Mouse (Mus musculus) hindlimb bud, embryonic 11.5 days (tissue): Measurements from ENCODE around the gene Tm4sf19.
A peak's percentile ranks its signal among the peaks of the same experiment; 100 is the strongest.
"Not testable (repeated sequence)": the region's sequence is repeated elsewhere in the genome, so short reads cannot be mapped to it uniquely, and the experiment has no call there.

Experiments used
- DNase-seq: peaks from one replicate; pipeline ENCODE4 v3.0.0-alpha.2; 2012; ENCODE audit warnings: low read depth, low spot score; ENCODE audit errors: extremely low spot score

The Tm4sf19 gene

DNA sequence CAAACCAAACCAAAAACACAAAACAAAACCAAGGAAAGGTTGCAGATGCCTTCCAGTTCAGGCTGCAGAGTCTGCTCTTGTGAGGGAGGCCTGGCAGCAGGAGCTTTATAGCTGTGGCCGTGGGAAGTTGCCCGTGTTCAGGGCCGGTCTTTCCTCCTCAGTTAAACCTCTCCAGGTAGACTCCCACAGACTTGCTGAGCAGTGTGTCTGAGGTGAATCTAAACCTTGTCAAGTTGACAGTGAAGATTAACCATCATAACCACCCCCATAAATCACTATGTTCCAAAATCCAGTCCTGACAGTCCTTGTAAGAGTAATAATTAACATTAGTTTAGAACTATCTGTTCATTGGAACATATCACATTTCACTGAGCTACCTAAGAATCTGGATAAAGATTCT is 27.2 kb downstream of the Tm4sf19 start:
- DNase-seq = no peak

DNA sequence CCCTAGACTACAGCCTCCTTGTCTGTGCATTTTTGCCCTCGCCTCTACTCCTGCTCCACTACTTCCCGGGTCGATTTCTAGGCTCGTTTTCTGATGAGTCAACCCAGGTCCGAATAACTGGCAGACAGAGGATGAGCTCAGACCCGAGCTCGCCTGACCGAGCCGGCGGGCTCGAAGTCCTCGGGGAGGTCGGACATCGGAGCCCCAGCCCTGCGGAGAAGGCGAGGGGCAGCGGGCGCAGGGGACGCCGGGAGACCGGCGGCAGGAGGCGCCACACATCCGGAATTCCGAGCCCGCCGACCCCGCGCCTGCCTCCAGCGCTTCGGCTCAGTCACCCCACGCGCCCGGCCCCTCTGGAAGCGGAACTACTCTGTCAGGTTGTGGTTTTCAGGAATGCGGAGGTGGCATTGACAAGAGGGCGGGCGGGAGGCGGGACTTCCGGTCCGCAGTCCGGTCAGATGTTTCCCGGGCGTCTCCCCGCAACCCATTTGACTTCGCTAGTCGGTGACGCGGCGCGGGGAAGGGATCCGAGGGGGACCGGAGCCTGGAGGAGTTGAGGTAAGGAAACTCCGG is 30.3 kb downstream of the Tm4sf19 start, which contains the start of gene Pcyt1a:
Gene Pcyt1a, plus strand, starts transcription at position 448 of the 573 bp plus-strand sequence.
- DNase-seq = no peak

DNA sequence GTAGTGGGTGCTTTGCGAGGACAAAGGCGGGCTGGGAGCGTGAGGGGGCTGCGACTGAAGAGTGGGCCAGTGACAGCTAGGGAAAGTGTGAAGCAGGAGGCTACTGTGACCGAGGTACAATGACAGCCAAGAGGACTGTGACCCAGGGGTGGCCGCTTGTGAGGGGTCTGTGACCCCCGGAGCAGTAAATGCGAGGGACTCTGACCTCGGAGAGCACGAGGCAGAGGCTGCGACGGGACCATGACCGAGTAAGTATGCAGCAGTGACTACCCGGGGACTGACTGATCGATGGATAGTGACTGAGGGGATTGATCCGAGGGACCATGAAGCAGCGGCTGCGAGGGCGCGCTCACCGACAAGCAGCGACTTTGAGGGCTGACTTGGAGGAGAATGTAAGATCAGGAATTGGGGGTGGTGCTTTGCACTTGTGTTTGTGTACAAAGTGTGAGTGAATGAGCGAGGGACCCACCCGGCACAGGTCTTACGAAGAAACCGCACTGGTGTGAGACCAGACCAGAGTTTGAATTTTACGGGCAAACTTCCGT is 30.8 kb downstream of the Tm4sf19 start:
- no peak for DNase-seq

DNA sequence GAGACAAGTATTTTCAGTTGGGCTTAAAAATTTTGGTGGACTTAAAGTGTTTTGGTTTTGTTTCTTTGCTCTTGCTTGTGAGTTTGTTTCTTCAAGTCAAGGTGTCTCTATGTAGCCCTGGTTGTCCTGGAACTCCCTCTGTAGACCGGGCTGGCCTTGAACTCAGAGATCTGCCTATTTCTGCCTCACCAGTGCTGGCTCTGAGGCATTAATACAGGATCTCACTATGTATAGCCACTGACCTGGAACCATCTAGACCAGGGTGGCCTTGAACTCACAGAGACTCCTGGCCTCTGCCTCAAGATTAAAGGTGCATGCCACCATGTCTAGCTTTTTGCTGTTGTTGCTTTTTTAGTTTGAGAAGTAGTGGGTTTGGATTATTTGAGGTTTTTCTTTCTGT is 31.6 kb downstream of the Tm4sf19 start:
- DNase-seq = no peak

DNA sequence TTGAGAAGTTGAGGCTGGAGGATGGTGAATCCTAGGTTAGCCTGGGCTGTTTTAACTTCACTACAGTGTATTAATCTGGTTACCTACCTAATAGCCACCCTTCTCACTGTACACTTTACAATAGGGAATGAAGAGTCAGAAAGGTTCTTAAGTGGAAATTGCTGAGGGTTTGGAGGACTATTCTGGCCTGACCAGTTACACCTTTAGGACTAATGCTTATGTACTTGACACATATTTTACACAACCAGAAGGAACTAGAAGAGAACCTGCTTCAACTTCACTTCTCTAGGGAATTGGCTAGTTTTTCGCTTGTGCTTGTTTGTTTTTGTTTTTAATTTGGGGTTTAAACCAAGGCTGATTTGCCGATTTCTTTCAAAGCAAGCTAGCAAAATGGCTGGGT is 32.8 kb downstream of the Tm4sf19 start:
- DNase-seq = no peak

DNA sequence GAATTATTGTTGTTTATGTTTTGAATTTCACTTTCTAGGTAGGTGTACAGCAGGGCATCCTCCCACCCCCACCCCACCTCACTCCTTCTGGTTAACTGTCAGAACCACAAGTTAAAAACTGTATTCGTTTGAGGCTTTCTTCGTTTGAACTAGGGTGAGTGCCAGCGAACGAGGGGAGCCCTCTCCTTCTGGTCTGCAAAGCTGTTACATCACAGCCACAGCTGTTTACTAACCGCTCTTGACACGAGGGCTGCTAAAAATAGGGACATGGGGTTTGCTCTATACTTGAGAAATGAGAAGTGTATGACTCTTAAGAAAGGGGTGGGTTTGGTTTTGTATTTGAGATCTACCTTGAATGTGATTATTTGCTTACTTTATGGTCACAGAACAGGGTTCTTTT is 33.8 kb downstream of the Tm4sf19 start:
- DNase-seq = no peak

DNA sequence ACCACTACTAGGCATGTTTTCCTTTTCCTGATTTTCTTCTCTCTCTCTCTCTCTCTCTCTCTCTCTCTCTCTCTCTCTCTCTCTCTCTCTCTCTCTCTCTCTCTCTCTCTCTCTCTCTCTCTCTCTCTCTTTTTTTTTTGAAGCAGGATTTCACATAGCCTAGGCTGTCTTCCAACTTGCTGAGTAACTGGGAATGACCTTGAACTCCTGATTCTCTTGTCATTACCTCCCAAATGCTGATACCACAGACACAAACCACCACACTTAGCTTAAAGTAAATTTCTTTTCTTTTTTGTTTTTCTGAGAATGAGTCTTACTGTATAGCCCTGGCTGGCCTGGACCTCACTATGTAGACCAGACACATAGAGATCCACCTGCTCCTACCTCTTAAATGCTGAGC is 34.4 kb downstream of the Tm4sf19 start:
- DNase-seq = no peak

DNA sequence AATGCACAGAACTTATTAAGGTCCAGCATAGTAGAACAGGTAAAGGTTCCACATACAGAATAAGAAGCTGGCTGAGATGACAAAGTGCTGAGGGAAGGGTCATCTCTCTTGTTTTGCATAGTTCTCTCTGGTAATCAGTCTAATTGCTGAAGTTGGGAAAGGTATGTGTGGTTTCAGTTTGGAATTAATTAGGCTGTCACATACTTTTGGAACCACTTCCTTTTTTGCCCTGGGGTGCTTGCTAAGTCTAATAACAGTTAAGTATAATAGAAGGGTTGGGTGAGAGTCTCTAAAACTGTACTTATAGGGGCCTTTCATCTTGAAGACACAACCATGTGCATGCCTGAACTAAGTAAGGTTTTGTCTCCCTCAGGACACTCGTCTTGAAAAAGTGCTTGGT is 36.4 kb downstream of the Tm4sf19 start:
- DNase-seq = no peak

DNA sequence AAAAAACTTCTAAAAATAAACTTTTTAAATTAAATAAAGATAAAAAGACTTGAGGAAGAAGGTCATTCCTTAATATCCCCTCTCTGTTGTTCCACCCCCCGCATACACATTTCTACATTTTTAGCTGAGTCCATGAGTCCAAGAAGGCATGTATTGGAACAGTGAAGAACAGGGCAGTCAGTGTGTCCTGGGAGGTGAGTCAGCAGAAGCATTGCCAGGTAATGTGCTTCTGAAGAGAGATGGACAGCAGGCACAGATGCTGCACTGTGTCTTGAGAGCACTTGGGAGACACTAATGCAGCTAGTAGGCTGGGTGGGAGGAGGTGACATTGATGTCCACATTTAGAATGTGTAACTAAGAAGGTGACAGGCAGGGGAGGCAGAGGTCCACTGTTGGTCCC is 37.0 kb downstream of the Tm4sf19 start:
- no peak for DNase-seq

DNA sequence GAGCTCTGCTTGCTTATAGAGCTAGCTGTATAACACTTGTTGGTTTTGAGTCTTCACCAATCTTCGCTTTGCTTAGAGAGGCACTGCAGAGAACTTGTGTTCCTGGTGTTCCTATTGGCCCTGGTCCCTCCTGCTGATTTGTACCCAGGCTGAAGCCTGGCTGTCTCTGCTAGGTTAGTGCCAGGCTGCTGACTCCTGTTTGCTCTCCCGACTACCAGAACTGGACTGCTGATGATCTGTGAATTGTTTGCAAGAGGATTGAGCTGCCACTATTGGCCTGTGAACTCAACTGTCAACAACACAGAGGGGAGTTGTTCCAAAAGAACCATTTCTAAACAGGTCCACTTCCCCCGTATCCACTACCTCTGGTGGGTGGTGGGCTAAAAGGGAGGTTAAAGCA is 41.1 kb downstream of the Tm4sf19 start:
- DNase-seq = no peak

DNA sequence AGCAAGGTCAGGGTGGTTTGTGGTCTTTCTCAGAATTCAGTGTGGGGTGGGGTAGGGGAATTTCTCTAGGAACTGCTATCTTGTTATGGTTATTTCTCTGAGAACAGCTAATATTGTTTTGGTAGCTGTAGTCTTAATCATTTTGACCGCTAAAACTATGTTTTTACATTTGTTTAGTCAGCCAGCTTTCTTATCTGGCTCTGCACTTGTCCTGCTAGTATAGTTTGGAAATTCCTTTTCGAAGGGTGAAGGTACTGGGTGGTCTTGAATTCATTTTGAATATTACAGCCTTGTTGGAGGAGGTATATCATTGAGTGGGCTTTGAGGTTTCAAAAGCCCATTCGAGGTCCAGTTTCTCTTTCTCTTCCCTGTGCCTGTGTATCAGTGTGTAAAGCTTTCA is 44.3 kb downstream of the Tm4sf19 start:
- not testable (repeated sequence) for DNase-seq

DNA sequence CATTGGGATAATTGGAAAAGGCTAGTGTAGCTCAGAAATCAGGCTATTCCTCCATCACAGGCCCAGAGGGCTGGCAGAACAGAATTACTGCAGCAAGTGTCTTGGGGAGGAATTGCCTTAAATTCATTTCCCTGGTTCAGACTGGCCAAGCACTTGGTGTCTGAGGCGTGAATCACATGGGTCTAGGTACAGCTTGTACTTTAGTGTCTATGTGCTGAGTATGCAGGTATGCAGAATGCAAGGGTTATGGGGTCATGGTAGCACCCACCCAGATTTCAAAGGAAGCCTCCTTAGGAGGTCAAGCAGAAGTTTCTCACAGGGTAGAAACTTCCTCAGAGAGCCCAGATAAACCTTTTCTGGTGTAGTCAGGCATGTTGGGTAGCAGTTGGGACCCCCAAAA is 45.3 kb downstream of the Tm4sf19 start:
- no peak for DNase-seq

DNA sequence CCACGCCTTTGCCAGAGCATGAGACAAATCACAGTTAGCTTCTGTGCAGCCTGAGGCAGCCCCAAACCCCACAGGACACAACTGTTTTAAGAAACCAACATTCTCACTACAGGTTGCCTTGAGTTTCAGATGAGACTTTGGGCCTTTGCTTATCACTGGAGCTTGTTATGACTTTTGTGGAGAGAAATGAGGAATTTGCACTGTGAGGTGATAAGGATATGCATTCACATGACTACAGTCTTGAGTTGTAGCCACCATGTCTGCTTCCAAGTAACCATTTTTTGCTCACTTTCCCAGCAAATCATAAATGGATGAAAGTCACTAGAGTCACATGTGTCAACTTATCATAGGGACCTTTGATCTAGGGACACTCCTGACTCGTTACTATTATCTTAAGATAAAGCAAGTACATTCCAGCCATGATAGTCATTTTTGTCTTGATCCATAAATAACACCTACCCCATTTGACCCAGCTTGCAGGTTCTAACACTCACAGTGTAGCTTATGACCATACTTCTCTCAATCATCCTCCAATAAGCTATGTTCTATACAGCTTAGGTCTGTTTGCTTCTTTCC is 46.3 kb downstream of the Tm4sf19 start:
- no peak for DNase-seq

DNA sequence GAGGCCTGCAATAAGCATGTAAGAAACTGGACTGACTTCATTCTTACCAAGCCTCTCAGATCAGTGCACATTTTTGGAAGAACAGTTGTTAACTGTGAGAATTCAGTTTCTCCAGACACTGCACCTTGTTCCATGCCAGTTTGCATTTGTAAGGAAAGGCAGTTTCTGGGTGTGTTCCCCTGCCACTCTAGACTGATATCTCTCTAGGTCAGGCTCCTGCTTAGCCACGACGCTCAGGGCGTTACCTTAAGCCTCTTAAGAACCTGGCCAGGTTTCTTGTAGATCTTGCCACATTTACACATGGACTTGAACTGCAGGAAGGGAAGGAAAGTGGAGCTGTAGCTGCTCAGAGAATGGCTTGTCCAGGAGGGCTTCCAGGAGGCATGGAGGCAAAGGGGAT is 49.4 kb downstream of the Tm4sf19 start:
- DNase-seq = no peak

DNA sequence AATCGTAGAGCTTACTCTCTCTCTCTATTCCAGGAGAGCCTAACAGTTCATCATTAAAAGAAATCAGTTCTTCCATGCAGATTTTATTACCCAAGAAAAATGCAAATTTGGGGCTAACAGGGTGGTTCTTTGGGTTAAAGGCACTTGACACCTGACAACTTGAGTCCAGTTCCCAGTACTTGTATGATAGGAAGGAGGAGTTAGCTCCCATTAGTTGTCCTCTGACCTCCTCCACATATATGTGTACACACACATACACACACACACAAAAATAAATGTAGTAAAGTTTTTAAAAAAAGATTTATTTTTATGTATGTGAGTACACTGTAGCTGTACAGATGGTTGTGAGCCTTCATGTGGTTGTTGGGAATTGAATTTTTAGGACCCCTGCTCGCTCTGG is 49.8 kb downstream of the Tm4sf19 start:
- no peak for DNase-seq

DNA sequence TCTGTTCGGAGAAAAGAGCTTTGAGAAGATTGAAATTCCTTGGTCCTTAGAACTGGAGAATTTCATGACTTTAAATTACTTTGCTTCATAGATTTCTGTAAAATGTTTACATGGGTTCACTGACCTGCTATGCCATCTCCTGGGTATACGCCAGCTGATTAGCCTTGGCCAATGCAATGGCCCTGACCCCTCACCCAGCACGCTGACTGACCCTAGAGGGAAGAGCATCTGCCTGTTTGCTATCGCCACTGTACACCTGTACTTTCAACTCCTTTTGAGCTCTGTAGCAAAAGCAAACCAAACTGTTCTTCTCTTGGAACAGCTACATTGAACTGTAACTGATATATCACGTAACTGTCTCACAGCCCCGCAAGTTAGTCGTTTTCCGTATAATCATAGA is 52.8 kb downstream of the Tm4sf19 start:
- no peak for DNase-seq

DNA sequence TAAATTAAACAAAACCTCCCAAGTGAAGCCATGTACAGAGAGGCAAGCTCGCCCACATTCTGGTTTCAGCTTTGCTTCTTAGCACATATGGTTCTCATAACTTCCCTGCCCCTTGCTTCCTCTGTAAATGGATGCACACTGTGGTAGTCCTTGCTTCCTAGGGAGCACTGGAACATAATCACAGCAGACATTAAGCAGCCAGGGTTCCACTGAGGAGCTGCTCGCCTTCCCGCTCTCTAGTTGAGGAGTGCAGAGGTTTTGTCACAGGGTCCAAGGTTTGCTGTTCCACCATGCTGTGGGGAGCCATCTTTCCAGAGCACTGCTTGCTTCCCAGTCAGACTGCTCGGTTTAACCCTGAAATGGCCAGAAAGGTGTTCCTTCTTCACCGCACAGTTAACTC is 54.3 kb downstream of the Tm4sf19 start:
- DNase-seq = peak; percentile 22

DNA sequence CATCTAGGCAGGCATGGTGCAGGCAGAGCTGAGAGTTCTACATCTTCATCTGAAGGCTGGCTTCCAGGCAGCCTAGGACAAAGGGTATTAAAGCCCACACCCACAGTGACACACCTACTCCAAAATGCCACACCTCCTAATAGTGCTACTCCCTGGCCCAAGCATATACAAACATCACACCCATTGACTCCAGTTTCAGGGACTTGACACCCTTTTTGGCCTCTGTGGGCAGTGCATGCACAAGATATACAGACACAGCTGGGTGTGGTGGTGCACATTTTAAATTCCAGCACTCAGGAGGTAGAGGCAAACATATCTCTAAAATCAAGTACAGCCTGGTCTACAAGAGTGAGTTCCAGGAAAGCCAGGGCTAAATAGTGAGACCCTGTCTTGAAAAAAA is 55.8 kb downstream of the Tm4sf19 start:
- no peak for DNase-seq

DNA sequence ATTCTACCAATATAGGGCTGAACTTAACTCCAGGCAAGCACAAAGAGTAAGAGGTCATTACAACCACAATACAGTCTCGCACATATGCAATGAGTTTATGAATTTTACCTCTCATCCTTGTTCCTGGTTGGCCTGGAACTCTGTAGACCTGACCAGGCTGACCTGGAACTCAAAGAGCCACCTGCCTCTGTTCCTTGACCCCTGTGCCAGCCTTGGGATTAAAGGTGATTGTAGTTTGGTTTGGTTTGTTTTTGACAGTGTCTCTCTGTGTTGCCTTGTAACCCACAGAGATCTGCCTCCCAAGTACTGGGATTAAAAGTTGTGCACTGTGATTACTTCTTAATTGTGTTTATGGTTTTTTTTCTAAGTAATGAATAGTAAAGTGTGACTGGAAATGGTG is 56.5 kb downstream of the Tm4sf19 start:
- no peak for DNase-seq
